Mouse (Mus musculus) neural tube, embryonic 14.5 days (tissue): Measurements from ENCODE around the gene Aes. TPM values are rescaled to one million over a fixed set of nuclear protein-coding genes. Genes with fewer than 3 reads are reported as not detected.
A peak's percentile ranks its signal among the peaks of the same experiment; 100 is the strongest.

Experiments used
- ATAC-seq: fragments of 200-750 bp; cut with Nextera tagmentation; 2 replicates; pipeline ENCODE4 v1.8.0; 2017; ENCODE audit warnings: low read depth, mild to moderate bottlenecking, moderate TSS enrichment, moderate library complexity
- H3K27ac ChIP-seq: fragments of 300-500 bp; sonication (generic); 2 replicates; pipeline ENCODE4 v1.5.1; 2014; ENCODE audit warnings: low read depth, mild to moderate bottlenecking, control low read depth, low read length, moderate library complexity, mixed read lengths
- H3K27me3 ChIP-seq: fragments of 300-500 bp; sonication (generic); 2 replicates; pipeline ENCODE4 v1.6.1; 2014; ENCODE audit warnings: low read length; ENCODE audit not compliant: control insufficient read depth, insufficient read depth
- H3K36me3 ChIP-seq: fragments of 300-500 bp; sonication (generic); 2 replicates; pipeline ENCODE4 v1.6.1; 2014; ENCODE audit warnings: low read length, mixed read lengths; ENCODE audit not compliant: control insufficient read depth, insufficient read depth
- H3K4me1 ChIP-seq: fragments of 300-500 bp; sonication (generic); 2 replicates; pipeline ENCODE4 v1.6.1; 2014; ENCODE audit warnings: low read length; ENCODE audit not compliant: control insufficient read depth, insufficient read depth
- H3K4me2 ChIP-seq: fragments of 300-500 bp; sonication (generic); 2 replicates; pipeline ENCODE4 v1.6.1; 2014; ENCODE audit warnings: mild to moderate bottlenecking, low read depth, low read length, control low read depth
- H3K4me3 ChIP-seq: fragments of 300-500 bp; sonication (generic); 2 replicates; pipeline ENCODE4 v1.5.1; 2014; ENCODE audit warnings: low read depth, low read length, control low read depth, mixed read lengths
- H3K9ac ChIP-seq: fragments of 300-500 bp; sonication (generic); replicated peaks from 2 replicates; pipeline ENCODE4 v1.6.1; 2014; ENCODE audit warnings: low read depth, mild to moderate bottlenecking, control low read depth, low read length, mixed read lengths
- H3K9me3 ChIP-seq: fragments of 300-500 bp; sonication (generic); 2 replicates; pipeline ENCODE4 v1.6.1; 2016; ENCODE audit warnings: low read length; ENCODE audit not compliant: control insufficient read depth
- WGBS: fragments of 180-500 bp; shearing (Covaris S2); extraction: QIAGEN DNeasy Blood & Tissue Kit; methylation state at CpG from one replicate; pipeline ENCODE4 v1.1.7; 2014; 5-methylcytosine and 5-hydroxymethylcytosine counted together
- polyA plus RNA-seq: library from polyadenylated mRNA; unstranded; fragments of >200 nt; fragmentation: Nextera tagmentation; extraction: Ambion mirVana; gene quantifications from 2 replicates; pipeline ENCODE4 v1.2.1, GENCODE M21; 2014

Aes gene
- polyA plus RNA-seq, 1 experiment from 2014 or later = 599 TPM

DNA sequence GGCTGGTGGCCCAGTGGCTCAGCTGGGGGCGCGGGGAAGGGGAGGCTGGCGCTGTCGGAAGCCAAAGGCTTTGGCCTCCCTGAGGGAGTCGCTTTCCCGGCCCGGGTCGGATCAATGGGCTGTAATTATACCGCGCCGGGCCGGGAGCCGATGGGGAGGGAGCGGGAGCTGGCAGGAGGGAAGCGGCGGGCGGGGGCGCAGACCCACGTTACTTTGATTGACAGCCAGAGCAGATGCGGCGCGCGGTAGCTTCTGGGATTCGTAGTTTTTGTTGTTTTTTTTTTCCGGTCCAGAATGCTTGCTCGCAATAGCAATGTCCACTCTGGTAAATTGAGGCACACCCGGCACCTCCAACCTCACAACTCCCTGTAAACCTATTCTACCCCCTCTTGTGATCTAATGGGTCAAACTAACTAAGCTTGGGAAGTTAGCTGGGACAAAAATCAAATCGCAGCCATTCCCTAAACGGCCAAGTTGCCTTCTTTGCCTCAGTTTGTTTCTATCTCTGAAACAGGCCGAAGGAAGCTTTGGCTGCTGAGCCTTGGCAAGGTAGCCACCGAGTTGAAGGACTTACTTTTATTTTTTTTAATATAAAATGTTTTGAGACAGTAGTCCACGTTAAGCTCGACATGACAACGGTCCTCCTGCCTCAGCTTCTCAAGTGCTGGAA, 11.7 kb downstream of the Aes start:
- Histone ChIP-seq H3K9ac (no peak overlapping the region; the same call in 1 of the 2 replicates), H3K27me3 (peaks cover 5% of the 10 kb centered on the region; the same call in 1 of the 2 replicates), H3K36me3 (no peaks in the 10 kb centered on the region), H3K4me3 (peak overlapping the region; percentile 24), H3K4me1 (peaks cover 35% of the 10 kb centered on the region), H3K9me3 (no peaks in the 10 kb centered on the region), H3K27ac (peak overlapping the region; percentile 78), H3K4me2 (peak overlapping the region; percentile 60)
- under 1% methylated on average over 33 of the region's 34 CpGs for whole genome bisulfite sequencing
- ATAC-seq = peak; percentile 57

- H3K4me1 ChIP-seq = peaks cover 35% of the 10 kb centered on the region
- H3K36me3 ChIP-seq = no peaks in the 10 kb centered on the region
- ATAC-seq = peak; percentile 92
- peak overlapping the region; percentile 24 for H3K4me3 ChIP-seq
- peak overlapping the region; percentile 61 for H3K27ac ChIP-seq
- H3K27me3 ChIP-seq = peaks cover 7% of the 10 kb centered on the region; the same call in 1 of the 2 replicates
- WGBS = under 1% methylated on average over 18 of the region's 18 CpGs
- no peaks in the 10 kb centered on the region for H3K9me3 ChIP-seq
- H3K4me2 ChIP-seq = peak overlapping the region; percentile 60
- H3K9ac ChIP-seq = peak overlapping the region; percentile 25; the same call in 1 of the 2 replicates
Measured at GRCm38 (mm10) chr10:81571501-81571876, 12.2 kb downstream of the Aes start.

- ATAC-seq = no peak
- no peaks in the 10 kb centered on the region for H3K9me3 ChIP-seq
- peaks cover 11% of the 10 kb centered on the region; the same call in 1 of the 2 replicates for H3K27me3 ChIP-seq
- H3K27ac ChIP-seq = peak overlapping the region; percentile 46; the same call in 1 of the 2 replicates
- no peaks in the 10 kb centered on the region for H3K36me3 ChIP-seq
- H3K4me2 ChIP-seq = peak overlapping the region; percentile 60
- H3K4me1 ChIP-seq = peaks cover 35% of the 10 kb centered on the region
- WGBS = under 1% methylated on average over 9 of the region's 9 CpGs
- peak overlapping the region; percentile 13; the same call in 1 of the 2 replicates for H3K4me3 ChIP-seq
- peak overlapping the region; percentile 25; the same call in 1 of the 2 replicates for H3K9ac ChIP-seq
Measured at GRCm38 (mm10) chr10:81572133-81572671, 12.9 kb downstream of the Aes start.

DNA sequence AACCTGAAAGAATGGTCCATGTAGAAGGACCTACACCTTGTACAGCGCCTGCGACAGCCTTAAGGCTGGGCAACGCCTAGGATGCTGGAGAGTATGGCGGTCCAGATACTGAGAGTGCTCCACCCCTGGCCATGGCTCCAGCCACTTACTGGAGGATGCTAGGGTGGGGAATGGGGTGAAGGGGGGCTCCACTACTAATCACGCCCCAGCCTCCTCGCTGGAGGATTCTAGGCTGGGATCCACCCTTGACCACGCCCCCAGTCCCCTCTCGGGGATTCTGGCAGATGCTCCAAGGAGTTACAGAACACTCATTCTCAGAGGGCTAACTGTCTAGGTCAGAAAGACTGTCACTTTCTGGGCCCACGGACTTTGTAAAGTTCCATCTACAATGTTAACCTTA, 13.7 kb downstream of the Aes start:
- ATAC-seq = no peak
- Histone ChIP-seq H3K27ac (no peak overlapping the region), H3K4me1 (peaks cover 35% of the 10 kb centered on the region), H3K36me3 (no peaks in the 10 kb centered on the region), H3K4me2 (no peak overlapping the region), H3K9me3 (no peaks in the 10 kb centered on the region), H3K9ac (no peak overlapping the region), H3K4me3 (no peak overlapping the region), H3K27me3 (peaks cover 11% of the 10 kb centered on the region; the same call in 1 of the 2 replicates)
- WGBS = 9% methylated on average over 9 of the region's 9 CpGs

DNA sequence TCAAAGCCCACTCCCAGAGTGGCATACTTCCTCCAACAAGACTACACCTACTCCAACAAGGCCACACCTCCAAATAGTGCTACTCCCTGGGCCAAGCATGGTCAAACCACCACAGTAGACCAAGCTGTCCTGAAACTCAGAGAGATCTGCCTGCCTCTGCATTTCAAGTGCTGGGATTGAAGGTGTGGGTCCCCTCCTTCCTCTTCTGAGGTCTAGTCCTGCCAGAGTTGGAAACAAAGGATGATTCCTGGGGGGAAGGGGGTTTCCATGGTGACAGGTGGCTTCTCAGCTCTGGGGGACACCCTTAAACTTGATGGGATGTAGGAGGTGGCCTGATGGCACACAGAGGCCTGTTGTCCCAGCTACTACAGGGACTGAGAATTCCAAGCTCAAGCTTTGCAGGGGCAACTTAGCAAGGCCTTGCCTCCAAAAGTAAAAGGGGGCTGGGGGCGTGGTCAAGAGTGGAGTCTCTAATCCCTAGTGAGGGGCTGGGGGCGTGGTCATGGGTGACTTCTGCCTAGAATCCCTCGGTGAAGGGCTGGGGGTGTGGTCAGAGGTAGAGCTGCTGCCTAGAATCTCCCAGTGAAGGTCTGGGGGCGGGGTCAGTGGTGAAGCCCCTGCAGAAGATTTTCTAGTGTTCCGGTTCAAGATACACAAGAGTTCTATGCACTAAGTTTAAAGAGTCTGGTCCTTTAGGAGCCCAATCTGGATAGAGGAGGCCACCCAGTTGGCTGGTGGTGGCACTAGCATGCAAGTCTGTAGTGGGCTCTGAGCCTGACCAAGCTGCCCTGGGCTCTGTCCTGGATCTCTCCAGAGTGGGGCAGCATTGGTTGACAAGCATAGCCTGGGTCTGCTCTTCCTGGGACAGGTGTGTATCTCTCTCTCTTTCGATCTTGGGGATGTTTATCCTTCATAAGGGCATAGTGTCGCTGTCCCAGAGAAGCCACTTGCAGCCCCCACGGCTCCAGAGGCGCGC, 15.1 kb downstream of the Aes start, which contains the start of gene Tle2:
Tle2 (plus strand) TSS at position 481 of the 976 bp plus-strand sequence.
- peak within 1 kb of the TSS; percentile 67 for H3K4me2 ChIP-seq
- H3K9ac ChIP-seq = peak within 1 kb of the TSS; percentile 77
- 26% methylated on average over 10 of the region's 10 CpGs for WGBS
- H3K36me3 ChIP-seq = no peaks in the 10 kb centered on the region
- ATAC-seq = no peak
- peak within 1 kb of the TSS; percentile 51 for H3K4me3 ChIP-seq
- H3K27ac ChIP-seq = 0 out of 2 replicates have a peak within 1 kb of the TSS, but pooled peaks have one; percentile 28
- H3K4me1 ChIP-seq = peaks cover 25% of the 10 kb centered on the region
- no peaks in the 10 kb centered on the region for H3K9me3 ChIP-seq
- peaks cover 15% of the 10 kb centered on the region for H3K27me3 ChIP-seq

DNA sequence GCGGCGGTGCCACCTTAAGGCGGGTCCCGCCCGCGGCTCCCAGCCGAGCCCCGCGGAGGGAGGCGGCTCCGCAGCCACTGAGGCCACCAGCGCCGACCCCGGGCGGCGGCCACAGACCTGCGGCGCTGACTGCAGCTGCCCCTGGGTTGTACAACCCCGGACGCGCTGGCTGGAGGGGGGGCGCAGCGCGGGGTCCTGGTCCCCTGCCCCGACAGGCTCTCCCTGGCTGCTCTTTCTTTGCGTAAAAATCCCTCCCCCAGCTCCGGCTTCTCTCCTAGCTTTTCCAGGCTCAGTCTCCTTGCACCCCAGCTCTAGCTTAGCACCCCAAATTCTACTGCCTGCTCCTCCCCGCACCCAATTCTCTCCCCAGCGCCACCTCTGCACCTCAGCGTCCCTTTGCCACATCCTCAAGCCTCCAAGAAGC, 15.9 kb downstream of the Aes start:
- Histone ChIP-seq H3K36me3 (no peaks in the 10 kb centered on the region), H3K4me3 (peak overlapping the region; percentile 51), H3K4me2 (peak overlapping the region; percentile 67), H3K27ac (0 out of 2 replicates have a peak overlapping the region, but pooled peaks have one; percentile 28), H3K9ac (peak overlapping the region; percentile 77), H3K9me3 (no peaks in the 10 kb centered on the region), H3K27me3 (peaks cover 15% of the 10 kb centered on the region), H3K4me1 (peaks cover 18% of the 10 kb centered on the region)
- ATAC-seq = no peak
- WGBS = under 1% methylated on average over 26 of the region's 30 CpGs

DNA sequence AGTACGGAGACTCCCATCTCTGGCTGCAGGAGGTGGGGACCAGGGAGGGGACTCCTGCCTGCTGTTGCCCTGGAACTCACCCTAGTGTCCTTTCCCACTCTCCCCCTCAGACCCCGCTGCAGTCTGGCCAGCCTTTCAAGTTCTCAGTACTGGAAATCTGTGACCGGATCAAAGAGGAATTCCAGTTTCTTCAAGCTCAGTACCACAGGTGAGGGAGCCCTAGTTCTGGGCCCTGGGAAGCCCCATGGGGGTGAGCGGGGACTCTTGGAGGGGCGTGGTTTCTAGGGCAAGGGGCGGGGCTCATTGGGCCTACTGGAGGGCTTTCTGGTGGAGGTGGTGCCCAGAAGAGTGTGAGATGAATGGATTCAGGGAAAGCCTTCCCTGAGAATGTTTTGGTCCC, 16.4 kb downstream of the Aes start:
- 0 out of 2 replicates have a peak overlapping the region, but pooled peaks have one; percentile 28 for H3K27ac ChIP-seq
- under 1% methylated on average over 6 of the region's 6 CpGs for WGBS
- ATAC-seq = no peak

GRCm38 (mm10) chr10:81579967-81580366, 20.7 kb downstream of the Aes start:
- no peak overlapping the region for H3K9ac ChIP-seq
- ATAC-seq = no peak
- no peak overlapping the region for H3K27ac ChIP-seq
- no peak overlapping the region for H3K4me3 ChIP-seq
- H3K36me3 ChIP-seq = no peaks in the 10 kb centered on the region
- peaks cover 20% of the 10 kb centered on the region for H3K27me3 ChIP-seq
- H3K4me1 ChIP-seq = peaks cover 5% of the 10 kb centered on the region; the same call in 1 of the 2 replicates
- WGBS = 72% methylated on average over 4 of the region's 4 CpGs
- no peaks in the 10 kb centered on the region for H3K9me3 ChIP-seq
- H3K4me2 ChIP-seq = no peak overlapping the region

More for the DNA sequence above, 16.4 kb downstream of the Aes start:
- Histone ChIP-seq H3K4me1 (peaks cover 17% of the 10 kb centered on the region), H3K9me3 (no peaks in the 10 kb centered on the region), H3K9ac (peak overlapping the region; percentile 77), H3K4me2 (peak overlapping the region; percentile 67), H3K36me3 (no peaks in the 10 kb centered on the region), H3K4me3 (peak overlapping the region; percentile 51), H3K27me3 (peaks cover 18% of the 10 kb centered on the region)
